Mouse (Mus musculus) hindbrain, embryonic 13.5 days (tissue): ENCODE results near the gene Wdcp. TPM values are rescaled to one million over a fixed set of nuclear protein-coding genes. Genes with fewer than 3 reads are reported as not detected.

Experiments used
- ATAC-seq: fragments of 200-750 bp; cut with Nextera tagmentation; 2 replicates; pipeline ENCODE4 v1.8.0; 2017; ENCODE audit warnings: moderate TSS enrichment; ENCODE audit not compliant: low FRiP score
- H3K27ac ChIP-seq: fragments of 300-500 bp; sonication (generic); 2 replicates; pipeline ENCODE4 v1.5.1; 2015; ENCODE audit warnings: inconsistent platforms, mild to moderate bottlenecking, moderate library complexity
- H3K27me3 ChIP-seq: fragments of 300-500 bp; sonication (generic); 2 replicates; pipeline ENCODE4 v1.6.1; 2015; ENCODE audit warnings: mild to moderate bottlenecking, inconsistent platforms
- H3K36me3 ChIP-seq: fragments of 300-500 bp; sonication (generic); 2 replicates; pipeline ENCODE4 v1.6.1; 2015; ENCODE audit warnings: mild to moderate bottlenecking, inconsistent platforms
- H3K4me1 ChIP-seq: fragments of 300-500 bp; sonication (generic); replicated peaks from 2 replicates; pipeline ENCODE4 v1.6.1; 2015; ENCODE audit warnings: inconsistent platforms
- H3K4me2 ChIP-seq: fragments of 300-500 bp; sonication (generic); 2 replicates; pipeline ENCODE4 v1.6.1; 2015; ENCODE audit warnings: inconsistent platforms, mild to moderate bottlenecking, moderate library complexity
- H3K4me3 ChIP-seq: fragments of 300-500 bp; sonication (generic); 2 replicates; pipeline ENCODE4 v1.5.1; 2015; ENCODE audit warnings: mild to moderate bottlenecking, inconsistent platforms
- H3K9ac ChIP-seq: fragments of 300-500 bp; sonication (generic); 2 replicates; pipeline ENCODE4 v1.6.1; 2015; ENCODE audit warnings: mild to moderate bottlenecking, inconsistent platforms
- H3K9me3 ChIP-seq: fragments of 300-500 bp; sonication (generic); 2 replicates; pipeline ENCODE4 v1.6.1; 2016; ENCODE audit warnings: inconsistent platforms
- WGBS: fragments of 180-500 bp; shearing (Covaris S2); methylation state at CpG from one replicate; pipeline ENCODE4 v1.1.7; 2015; 5-methylcytosine and 5-hydroxymethylcytosine counted together
- polyA plus RNA-seq: library from polyadenylated mRNA; unstranded; fragments of >200 nt; fragmentation: Nextera tagmentation; extraction: Ambion mirVana; gene quantifications from 2 replicates; pipeline ENCODE4 v1.2.1, GENCODE M21; 2015

The Wdcp gene
- polyA plus RNA-seq, 1 experiment from 2014 or later, result 16.8 TPM

DNA sequence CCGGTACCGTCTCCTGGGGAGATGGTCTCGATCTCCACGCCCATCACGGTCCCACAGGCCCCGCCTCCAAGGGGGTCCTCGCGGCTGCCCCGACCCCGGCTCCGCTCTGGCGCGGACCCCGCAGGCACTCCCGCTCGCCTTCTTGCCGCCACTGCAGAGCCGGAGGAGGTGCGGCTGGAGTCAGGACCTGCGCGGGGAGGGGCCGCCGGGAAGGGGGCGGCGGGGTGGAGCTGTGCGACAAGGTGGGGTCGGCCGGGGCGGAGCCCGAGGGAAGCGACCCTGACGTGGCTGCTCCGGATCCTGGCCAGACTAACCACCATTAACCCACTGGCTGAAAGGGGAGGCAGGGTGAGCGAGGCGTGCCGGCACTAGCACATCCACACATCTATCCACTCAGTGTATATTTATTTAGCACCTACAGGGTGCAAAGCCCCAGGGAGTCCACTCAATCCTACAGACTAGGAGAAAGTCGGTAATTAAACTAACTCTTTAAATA is 1.7 kb upstream of the Wdcp start, which contains the start of gene Fkbp1b:
Gene Fkbp1b (minus strand): TSS at position 200 of the 496 bp plus-strand sequence.
- ATAC-seq, result peak; percentile 65

DNA sequence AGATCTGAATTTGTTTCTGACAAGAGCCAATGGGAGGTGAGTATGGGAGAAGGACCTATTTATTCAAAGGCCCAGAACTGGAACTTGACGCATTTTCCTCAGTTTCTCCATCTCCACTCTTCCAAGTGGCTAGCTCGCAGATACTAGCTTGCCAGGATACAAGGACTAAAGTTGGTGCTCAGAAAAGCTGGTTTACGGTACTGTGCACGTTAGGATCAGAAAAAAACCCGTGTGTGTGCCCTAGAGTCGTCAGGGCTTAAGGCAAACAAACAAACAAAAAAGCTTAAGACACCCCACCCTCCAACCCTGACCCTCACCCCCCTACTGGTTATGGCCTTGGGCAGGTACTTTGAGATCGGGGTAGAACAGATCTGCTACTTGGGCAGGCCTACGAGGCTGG is 647 bp upstream of the Wdcp start:
- Histone ChIP-seq H3K4me1 (peaks cover 24% of the 10 kb centered on the region), H3K27me3 (peaks cover 18% of the 10 kb centered on the region), H3K9ac (no peak overlapping the region), H3K4me2 (no peak overlapping the region), H3K36me3 (no peaks in the 10 kb centered on the region), H3K9me3 (no peaks in the 10 kb centered on the region), H3K4me3 (no peak overlapping the region), H3K27ac (no peak overlapping the region)
- ATAC-seq, result 0 out of 2 replicates have a peak, but pooled peaks have one; percentile 30
- 87% methylated on average over 8 of the region's 8 CpGs for WGBS

More for the DNA sequence above, 1.7 kb upstream of the Wdcp start, which contains the start of gene Fkbp1b:
- no peaks in the 10 kb centered on the region for H3K9me3 ChIP-seq
- 0 out of 2 replicates have a peak within 1 kb of the TSS, but pooled peaks have one; percentile 12 for H3K27ac ChIP-seq
- 1% methylated on average over 32 of the region's 37 CpGs for WGBS
- H3K36me3 ChIP-seq, result no peaks in the 10 kb centered on the region
- peak within 1 kb of the TSS; percentile 81 for H3K9ac ChIP-seq
- peak within 1 kb of the TSS; percentile 78 for H3K4me3 ChIP-seq
- peak within 1 kb of the TSS; percentile 86 for H3K4me2 ChIP-seq
- peaks cover 18% of the 10 kb centered on the region for H3K27me3 ChIP-seq
- H3K4me1 ChIP-seq, result peaks cover 24% of the 10 kb centered on the region

DNA sequence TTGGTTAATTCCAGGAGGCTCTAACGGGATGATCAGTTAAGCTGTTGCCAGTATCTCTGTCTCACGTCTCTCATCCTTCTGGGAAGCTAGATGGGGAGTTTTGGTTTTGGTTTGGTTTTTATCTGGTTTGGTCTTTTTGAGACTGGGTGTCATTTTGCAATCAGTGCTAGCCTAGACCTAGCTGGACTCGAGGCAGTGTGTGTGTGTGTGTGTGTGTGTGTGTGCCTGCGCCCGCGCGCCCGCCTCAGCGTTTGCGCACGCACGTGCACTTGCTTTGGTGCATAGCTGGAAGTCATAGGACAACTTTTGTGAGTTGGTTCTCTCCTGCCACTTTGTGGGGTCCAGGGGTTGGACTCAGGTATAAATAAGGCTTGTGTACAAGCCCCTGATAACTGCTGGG is 638 bp downstream of the Wdcp start:
- WGBS, result under 1% methylated on average over 12 of the region's 12 CpGs
- peaks cover 18% of the 10 kb centered on the region for H3K27me3 ChIP-seq
- peak overlapping the region; percentile 72 for H3K4me2 ChIP-seq
- H3K9ac ChIP-seq, result peak overlapping the region; percentile 70
- no peak overlapping the region for H3K27ac ChIP-seq
- ATAC-seq, result peak; percentile 31; the same call in 1 of the 2 replicates
- no peaks in the 10 kb centered on the region for H3K9me3 ChIP-seq
- H3K4me3 ChIP-seq, result peak overlapping the region; percentile 59
- H3K36me3 ChIP-seq, result no peaks in the 10 kb centered on the region
- H3K4me1 ChIP-seq, result peaks cover 24% of the 10 kb centered on the region

DNA sequence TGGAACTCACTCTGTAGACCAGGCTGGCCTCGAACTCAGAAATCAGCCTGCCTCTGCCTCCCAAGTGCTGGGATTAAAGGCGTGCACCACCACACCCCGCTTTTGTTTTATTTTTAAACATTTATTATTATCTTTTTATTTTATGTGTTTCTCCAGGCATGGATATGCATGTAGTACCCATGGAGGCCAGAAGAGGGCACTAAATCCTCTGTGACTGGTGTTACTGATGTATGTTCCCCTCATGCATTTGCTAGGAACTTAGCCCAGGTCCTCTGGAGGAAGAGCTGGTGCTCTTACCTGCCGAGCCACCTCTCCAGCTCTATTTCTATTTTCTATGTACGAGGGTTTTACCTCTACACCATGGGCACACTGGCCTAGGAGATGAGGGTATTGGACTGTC is 13.1 kb downstream of the Wdcp start:
- over 99% methylated on average over 5 of the region's 5 CpGs for WGBS
- H3K4me1 ChIP-seq, result peaks cover 5% of the 10 kb centered on the region
- H3K9me3 ChIP-seq, result no peaks in the 10 kb centered on the region
- ATAC-seq, result no peak
- H3K36me3 ChIP-seq, result peaks cover 30% of the 10 kb centered on the region
- no peak overlapping the region for H3K27ac ChIP-seq
- no peaks in the 10 kb centered on the region for H3K27me3 ChIP-seq
- no peak overlapping the region for H3K9ac ChIP-seq
- H3K4me3 ChIP-seq, result no peak overlapping the region
- H3K4me2 ChIP-seq, result no peak overlapping the region

DNA sequence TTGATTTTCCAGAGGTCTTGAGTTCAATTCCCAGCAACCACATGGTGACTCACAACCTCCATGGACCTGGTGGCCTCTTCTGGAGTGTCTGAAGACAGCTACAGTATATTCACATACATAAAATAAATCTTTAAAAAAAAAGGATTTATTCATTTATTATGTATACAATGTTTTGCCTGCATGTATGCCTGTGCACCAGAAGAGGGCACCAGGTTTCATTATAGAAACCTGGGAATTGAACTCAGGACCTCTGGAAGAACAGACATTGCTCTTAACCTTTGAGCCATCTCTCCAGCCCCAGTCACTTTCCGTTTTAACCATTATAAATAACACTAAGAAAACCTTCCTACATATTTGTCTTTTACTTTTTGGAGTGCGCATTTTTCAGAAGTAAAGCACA is 13.7 kb downstream of the Wdcp start:
- H3K4me3 ChIP-seq, result no peak overlapping the region
- peaks cover 5% of the 10 kb centered on the region for H3K4me1 ChIP-seq
- H3K9me3 ChIP-seq, result no peaks in the 10 kb centered on the region
- no peak overlapping the region for H3K4me2 ChIP-seq
- no peaks in the 10 kb centered on the region for H3K27me3 ChIP-seq
- H3K27ac ChIP-seq, result no peak overlapping the region
- no peak for ATAC-seq
- 99% methylated on average over 2 of the region's 2 CpGs for WGBS
- no peak overlapping the region for H3K9ac ChIP-seq
- peaks cover 23% of the 10 kb centered on the region for H3K36me3 ChIP-seq

DNA sequence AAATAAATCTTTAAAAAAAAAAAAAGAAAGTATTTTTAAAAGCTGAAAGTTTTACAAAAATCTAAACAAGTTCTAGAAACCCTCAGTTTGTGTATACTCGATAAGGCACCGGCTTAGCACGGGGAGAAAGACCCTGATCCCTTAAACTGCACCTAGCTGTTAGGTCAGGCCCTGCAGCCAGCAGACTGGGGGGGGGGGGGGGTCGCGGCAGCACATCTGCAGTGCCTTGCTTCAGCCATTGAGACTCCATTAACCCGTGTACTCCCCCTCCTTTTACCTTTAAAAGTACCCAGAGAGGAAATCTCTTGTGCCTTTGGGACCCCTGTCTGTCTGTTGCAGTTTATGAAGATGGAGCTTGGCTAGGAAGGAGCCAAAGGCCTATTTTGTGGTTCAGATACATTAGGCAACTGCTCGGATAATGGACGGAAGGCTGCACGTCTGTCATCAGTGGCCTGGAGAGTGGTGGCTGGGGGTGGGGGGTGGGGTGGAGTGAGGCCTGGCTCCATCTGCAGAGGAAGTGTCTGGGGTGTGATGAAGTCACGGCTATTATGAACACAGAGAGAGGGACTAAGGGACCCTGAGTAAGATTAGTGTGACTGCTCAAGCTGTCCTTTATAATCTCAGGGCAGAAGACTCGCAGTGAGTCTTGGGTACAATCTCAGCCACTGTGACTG is 16.3 kb downstream of the Wdcp start:
- H3K36me3 ChIP-seq, result peaks cover 10% of the 10 kb centered on the region
- peak overlapping the region; percentile 78 for H3K27ac ChIP-seq
- no peaks in the 10 kb centered on the region for H3K9me3 ChIP-seq
- no peak overlapping the region for H3K4me2 ChIP-seq
- H3K4me3 ChIP-seq, result no peak overlapping the region
- peaks cover 14% of the 10 kb centered on the region for H3K4me1 ChIP-seq
- WGBS, result 35% methylated on average over 11 of the region's 11 CpGs
- H3K9ac ChIP-seq, result peak overlapping the region; percentile 35; the same call in 1 of the 2 replicates
- H3K27me3 ChIP-seq, result no peaks in the 10 kb centered on the region
- peak; percentile 75 for ATAC-seq

DNA sequence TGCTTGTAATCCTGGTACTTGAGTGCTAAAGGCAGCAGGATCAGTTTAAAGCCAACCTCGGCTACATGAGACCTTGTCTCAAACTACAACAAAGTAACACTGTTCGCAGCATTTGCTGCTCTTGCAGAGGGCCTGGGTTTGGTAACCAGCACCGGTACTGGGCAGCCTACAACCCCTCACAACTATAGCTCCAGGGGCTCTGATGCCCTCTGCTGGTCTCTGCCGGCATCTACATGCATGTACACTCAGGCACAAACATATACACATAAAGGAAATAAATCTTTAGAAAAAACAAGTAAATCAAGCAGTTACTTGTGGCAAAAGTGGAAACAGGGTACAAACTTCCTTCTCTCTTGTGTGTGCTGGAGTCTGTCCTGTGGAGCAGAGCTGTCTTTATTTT is 19.6 kb downstream of the Wdcp start:
- no peak overlapping the region for H3K9ac ChIP-seq
- H3K27ac ChIP-seq, result no peak overlapping the region
- ATAC-seq, result no peak
- H3K4me3 ChIP-seq, result no peak overlapping the region
- H3K4me1 ChIP-seq, result peaks cover 17% of the 10 kb centered on the region
- 89% methylated on average over 4 of the region's 4 CpGs for WGBS
- no peaks in the 10 kb centered on the region for H3K9me3 ChIP-seq
- no peak overlapping the region for H3K4me2 ChIP-seq
- H3K27me3 ChIP-seq, result no peaks in the 10 kb centered on the region
- no peaks in the 10 kb centered on the region; the same call in none of the 2 replicates for H3K36me3 ChIP-seq

DNA sequence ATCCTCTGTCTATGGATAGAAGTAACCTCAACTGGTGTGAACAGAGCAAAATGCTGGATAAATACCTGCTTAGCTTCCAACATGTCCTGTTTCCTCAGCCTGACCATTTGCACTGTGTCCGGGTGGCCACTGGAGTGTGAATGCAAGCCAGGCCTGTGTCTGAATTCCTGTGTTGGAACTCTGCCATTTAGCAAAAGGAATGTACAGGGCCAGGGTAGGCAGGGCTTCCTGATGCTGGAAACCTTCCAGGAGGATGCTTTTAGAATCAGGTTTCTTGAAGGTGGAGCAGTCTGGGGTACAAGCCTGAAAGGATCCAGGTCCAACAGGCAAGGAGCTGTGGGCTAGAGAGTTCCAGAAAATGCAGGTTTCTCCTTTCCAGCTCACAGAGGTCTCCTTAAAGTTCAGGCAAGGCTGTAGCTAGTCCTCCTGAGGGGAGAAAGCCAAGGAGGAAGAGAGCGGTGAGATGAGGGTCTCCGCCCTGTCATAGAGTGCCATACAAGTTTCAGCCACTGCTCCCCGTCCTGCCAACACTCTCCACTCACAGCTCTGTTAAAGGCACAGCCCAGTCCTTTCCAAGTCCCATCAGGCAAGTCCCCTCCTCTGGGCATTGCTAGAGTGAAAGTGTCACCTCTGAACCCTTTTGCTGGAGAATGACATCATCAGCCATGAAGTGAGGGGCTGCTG is 20.7 kb downstream of the Wdcp start:
- 0 out of 2 replicates have a peak overlapping the region, but pooled peaks have one; percentile 8 for H3K27ac ChIP-seq
- H3K4me2 ChIP-seq, result no peak overlapping the region
- peaks cover 17% of the 10 kb centered on the region for H3K4me1 ChIP-seq
- H3K36me3 ChIP-seq, result no peaks in the 10 kb centered on the region
- no peak overlapping the region for H3K4me3 ChIP-seq
- WGBS, result 83% methylated on average over 4 of the region's 4 CpGs
- ATAC-seq, result no peak
- H3K9ac ChIP-seq, result 0 out of 2 replicates have a peak overlapping the region, but pooled peaks have one; percentile 19
- H3K9me3 ChIP-seq, result no peaks in the 10 kb centered on the region
- H3K27me3 ChIP-seq, result no peaks in the 10 kb centered on the region

DNA sequence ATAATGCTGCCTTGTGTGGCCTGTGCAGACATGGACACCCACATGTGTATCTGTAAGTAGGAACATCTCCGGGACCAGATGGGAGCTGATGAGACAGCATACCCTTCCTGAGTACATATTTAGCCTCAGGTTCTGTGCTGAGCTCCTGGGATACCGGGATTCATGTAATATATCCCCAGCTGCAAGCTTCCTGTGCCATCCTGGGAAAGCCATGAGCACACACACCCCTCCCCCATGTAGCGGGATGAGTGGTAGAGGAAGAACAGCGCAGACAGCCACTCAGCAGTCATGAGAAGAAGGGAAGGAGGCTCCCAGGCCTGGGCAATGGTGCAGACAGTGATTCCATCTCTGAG is 21.2 kb downstream of the Wdcp start:
- 0 out of 2 replicates have a peak, but pooled peaks have one; percentile 21 for ATAC-seq

DNA sequence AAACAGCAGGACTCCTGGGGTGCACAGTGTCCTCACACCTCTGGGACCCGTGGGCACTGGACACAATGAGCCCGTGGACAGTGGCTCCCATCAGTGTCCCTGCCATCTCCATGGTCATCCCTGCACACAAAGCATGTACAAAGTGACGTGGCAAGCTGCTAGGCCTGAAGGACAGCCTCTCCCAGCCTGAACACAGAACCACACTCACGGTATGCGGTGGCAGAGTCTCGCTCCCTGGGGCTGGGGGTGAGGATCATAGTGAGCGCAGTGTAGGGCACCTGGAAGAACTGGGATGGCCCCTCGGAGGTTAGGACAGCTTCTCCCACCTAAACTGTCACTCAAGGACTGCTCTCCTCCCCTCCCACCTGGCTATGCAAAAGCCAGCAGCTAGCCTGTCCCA is 25.8 kb downstream of the Wdcp start:
- H3K27ac ChIP-seq, result no peak overlapping the region
- peaks cover 11% of the 10 kb centered on the region; the same call in 1 of the 2 replicates for H3K27me3 ChIP-seq
- peaks cover 13% of the 10 kb centered on the region for H3K4me1 ChIP-seq
- no peak overlapping the region for H3K4me2 ChIP-seq
- no peak for ATAC-seq
- H3K4me3 ChIP-seq, result no peak overlapping the region
- WGBS, result 79% methylated on average over 8 of the region's 8 CpGs
- no peaks in the 10 kb centered on the region for H3K36me3 ChIP-seq
- no peaks in the 10 kb centered on the region for H3K9me3 ChIP-seq
- H3K9ac ChIP-seq, result no peak overlapping the region

More for the DNA sequence above, 21.2 kb downstream of the Wdcp start:
- Histone ChIP-seq H3K27me3 (no peaks in the 10 kb centered on the region), H3K4me1 (peaks cover 16% of the 10 kb centered on the region), H3K4me2 (no peak overlapping the region), H3K9me3 (no peaks in the 10 kb centered on the region), H3K27ac (0 out of 2 replicates have a peak overlapping the region, but pooled peaks have one; percentile 8), H3K4me3 (no peak overlapping the region), H3K36me3 (no peaks in the 10 kb centered on the region), H3K9ac (peak overlapping the region; percentile 19; the same call in 1 of the 2 replicates)
- 71% methylated on average over 4 of the region's 4 CpGs for WGBS

DNA sequence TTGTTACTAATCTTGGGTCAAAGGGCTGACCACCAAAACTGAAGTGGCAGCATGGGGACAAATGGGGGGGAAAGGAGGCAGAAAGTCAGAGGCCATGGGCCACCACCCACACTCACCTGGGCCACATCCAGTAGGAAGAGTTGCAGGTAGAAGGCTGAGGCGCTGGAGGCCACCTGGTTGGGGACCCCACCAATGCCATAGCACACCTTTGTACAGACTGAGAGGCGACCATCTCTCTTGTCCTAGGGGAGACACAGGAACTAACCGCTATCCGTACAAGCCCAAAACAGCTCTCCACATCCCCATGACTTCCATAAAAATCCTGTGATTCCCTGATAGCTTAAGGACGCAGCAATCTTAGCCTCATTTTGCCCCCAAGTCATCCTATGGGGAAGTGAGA is 28.2 kb downstream of the Wdcp start:
- Histone ChIP-seq H3K36me3 (no peaks in the 10 kb centered on the region), H3K27me3 (peaks cover 11% of the 10 kb centered on the region; the same call in 1 of the 2 replicates), H3K4me2 (no peak overlapping the region), H3K27ac (no peak overlapping the region), H3K9ac (no peak overlapping the region), H3K4me1 (peaks cover 12% of the 10 kb centered on the region), H3K9me3 (no peaks in the 10 kb centered on the region), H3K4me3 (no peak overlapping the region)
- no peak for ATAC-seq
- 94% methylated on average over 5 of the region's 5 CpGs for WGBS

DNA sequence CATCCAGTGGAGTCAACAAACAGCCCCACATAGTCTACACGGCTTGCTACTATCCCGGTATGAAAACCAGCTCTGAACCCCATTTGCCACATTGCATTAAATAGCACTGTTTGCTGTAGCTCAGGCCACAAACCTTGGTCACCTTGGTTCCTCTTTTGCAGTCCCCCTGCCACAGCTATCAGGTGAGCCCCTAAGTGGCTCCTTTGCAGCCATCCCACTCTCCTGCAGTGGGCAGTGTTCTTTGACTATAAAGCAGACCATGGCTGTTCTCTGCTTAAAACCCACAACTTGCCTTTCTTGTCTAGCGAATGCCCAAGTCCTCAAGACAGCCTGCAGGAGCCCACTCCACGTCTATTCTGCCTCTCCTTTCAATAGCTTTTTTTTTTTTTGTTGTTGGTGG is 29.2 kb downstream of the Wdcp start:
- H3K4me2 ChIP-seq, result no peak overlapping the region
- H3K27ac ChIP-seq, result no peak overlapping the region
- H3K4me3 ChIP-seq, result no peak overlapping the region
- no peaks in the 10 kb centered on the region for H3K36me3 ChIP-seq
- H3K9me3 ChIP-seq, result no peaks in the 10 kb centered on the region
- H3K4me1 ChIP-seq, result peaks cover 12% of the 10 kb centered on the region
- WGBS, result 62% methylated on average over 4 of the region's 4 CpGs
- peaks cover 11% of the 10 kb centered on the region; the same call in 1 of the 2 replicates for H3K27me3 ChIP-seq
- no peak for ATAC-seq
- H3K9ac ChIP-seq, result no peak overlapping the region
